Mouse (Mus musculus) E14TG2a.4 (cell line): Measurements from ENCODE around the gene Sh2b1.
"Not testable (repeated sequence)": the region's sequence is repeated elsewhere in the genome, so short reads cannot be mapped to it uniquely, and the experiment has no call there.

Experiments used
- H3K27me3 ChIP-seq: 2 replicates; pipeline ENCODE4 v1.6.1; 2014; ENCODE audit warnings: low read length, control low read depth; ENCODE audit not compliant: insufficient read depth
- H3K36me3 ChIP-seq: 2 replicates; pipeline ENCODE4 v1.6.1; 2014; ENCODE audit warnings: low read length, control low read depth; ENCODE audit not compliant: insufficient read depth
- H3K4me1 ChIP-seq: replicated peaks from 2 replicates; pipeline ENCODE4 v1.6.1; 2014; ENCODE audit warnings: low read depth, low read length, control low read depth
- H3K4me3 ChIP-seq: replicated peaks from 2 replicates; pipeline ENCODE4 v1.5.1; 2014; ENCODE audit warnings: mild to moderate bottlenecking, low read length
- H3K9me3 ChIP-seq: 2 replicates; pipeline ENCODE4 v1.6.1; 2014; ENCODE audit warnings: low read length, control low read depth
- CTCF ChIP-seq: conservative IDR thresholded peaks from 2 replicates; pipeline ENCODE4 v1.5.1; 2014; ENCODE audit warnings: low read length
- NANOG ChIP-seq: IDR thresholded peaks from 2 replicates; pipeline ENCODE4 v1.6.1; 2014; ENCODE audit warnings: borderline replicate concordance, low read length, mixed read lengths
- POU5F1 ChIP-seq: IDR thresholded peaks from 2 replicates; pipeline ENCODE4 v1.6.1; 2014; ENCODE audit warnings: low read length, borderline replicate concordance

Gene Sh2b1

DNA sequence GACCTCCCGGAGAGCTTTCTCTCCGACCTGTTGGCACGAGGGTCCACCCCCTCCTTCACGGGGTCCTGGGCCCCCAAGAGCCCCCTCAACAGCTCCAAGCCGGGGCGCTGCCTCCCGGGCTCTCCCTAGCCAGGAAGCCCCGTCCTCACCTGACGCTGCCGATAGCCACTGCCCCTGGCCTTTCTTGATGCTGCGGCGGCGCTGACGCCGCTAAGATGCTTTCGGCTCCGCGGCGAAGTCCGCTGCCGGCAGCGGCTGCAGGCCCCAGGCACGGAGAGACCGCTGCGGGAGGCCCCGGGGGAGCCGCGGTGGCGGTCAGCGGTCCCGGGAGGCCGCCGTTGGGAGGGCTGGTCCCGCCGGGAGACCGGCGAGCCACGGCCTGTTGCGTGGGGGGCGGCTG lies 27.5 kb upstream of the Sh2b1 start:
- H3K9me3 ChIP-seq: no peaks in the 10 kb centered on the region

GRCm38 (mm10) chr7:126502023-126502741 lies 27.0 kb upstream of the Sh2b1 start:
- H3K27me3 ChIP-seq: no peaks in the 10 kb centered on the region
- peaks cover 72% of the 10 kb centered on the region for H3K4me1 ChIP-seq
- H3K9me3 ChIP-seq: no peaks in the 10 kb centered on the region
- H3K4me3 ChIP-seq: peak overlapping the region; percentile 100
- TF ChIP-seq NANOG (no peak), CTCF (no peak), POU5F1 (no peak)
- peaks cover 41% of the 10 kb centered on the region for H3K36me3 ChIP-seq

More for the DNA sequence above, 27.5 kb upstream of the Sh2b1 start:
- peaks cover 36% of the 10 kb centered on the region for H3K36me3 ChIP-seq
- TF ChIP-seq POU5F1: no peak
- TF ChIP-seq CTCF: no peak
- TF ChIP-seq NANOG: no peak
- no peaks in the 10 kb centered on the region for H3K27me3 ChIP-seq
- peak overlapping the region; percentile 100 for H3K4me3 ChIP-seq
- H3K4me1 ChIP-seq: peaks cover 66% of the 10 kb centered on the region

GRCm38 (mm10) chr7:126501684-126502022 lies 26.4 kb upstream of the Sh2b1 start:
- H3K4me1 ChIP-seq: peaks cover 72% of the 10 kb centered on the region
- TF ChIP-seq CTCF (no peak), POU5F1 (no peak), NANOG (no peak)
- peaks cover 47% of the 10 kb centered on the region for H3K36me3 ChIP-seq
- H3K9me3 ChIP-seq: no peaks in the 10 kb centered on the region
- H3K27me3 ChIP-seq: no peaks in the 10 kb centered on the region
- H3K4me3 ChIP-seq: peak overlapping the region; percentile 100

DNA sequence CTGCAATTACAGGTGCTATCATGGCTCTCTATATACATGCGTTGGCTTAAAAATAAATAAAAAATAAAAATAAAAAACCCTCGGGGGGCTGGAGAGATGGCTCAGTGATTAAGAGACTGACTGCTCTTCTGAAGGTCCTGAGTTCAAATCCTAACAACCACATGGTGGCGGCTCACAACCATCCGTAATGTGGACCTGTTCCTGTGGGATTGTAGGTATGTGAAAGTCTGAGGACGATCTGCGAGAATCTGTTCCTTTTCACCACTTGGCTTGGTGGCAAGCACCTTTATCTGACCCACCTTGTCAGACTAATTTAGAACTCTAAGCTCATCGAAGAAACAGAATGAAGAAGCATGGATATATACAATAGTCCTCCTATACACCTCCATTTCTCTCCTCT lies 24.2 kb upstream of the Sh2b1 start:
- TF ChIP-seq POU5F1 (no peak), CTCF (no peak), NANOG (no peak)
- peaks cover 69% of the 10 kb centered on the region for H3K36me3 ChIP-seq
- no peaks in the 10 kb centered on the region for H3K27me3 ChIP-seq
- no peak overlapping the region for H3K4me3 ChIP-seq
- H3K9me3 ChIP-seq: no peaks in the 10 kb centered on the region
- peaks cover 64% of the 10 kb centered on the region for H3K4me1 ChIP-seq

DNA sequence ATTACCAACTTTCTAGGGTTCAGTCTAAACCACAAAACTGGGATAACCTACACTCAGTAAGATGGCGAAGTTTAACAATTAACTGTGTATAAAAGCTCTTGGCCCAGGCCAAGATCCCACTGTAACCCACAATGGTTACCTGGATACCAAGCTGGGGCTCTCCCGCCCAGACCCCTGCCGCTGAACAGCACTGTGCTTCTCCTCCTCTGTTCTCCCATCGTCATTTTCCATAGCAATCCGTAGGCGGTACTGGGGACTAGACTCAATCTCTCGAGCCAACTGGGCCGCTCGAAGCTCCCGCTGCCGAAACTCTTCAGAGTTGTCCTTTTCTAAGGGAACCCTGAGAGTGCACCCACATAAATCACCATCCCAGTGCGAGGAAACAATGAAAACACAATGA lies 22.7 kb upstream of the Sh2b1 start:
- Histone ChIP-seq H3K36me3 (peaks cover 83% of the 10 kb centered on the region), H3K9me3 (no peaks in the 10 kb centered on the region), H3K4me1 (peaks cover 72% of the 10 kb centered on the region), H3K4me3 (no peak overlapping the region), H3K27me3 (no peaks in the 10 kb centered on the region)
- TF ChIP-seq NANOG (no peak), POU5F1 (no peak), CTCF (no peak)

GRCm38 (mm10) chr7:126496475-126496874 lies 21.3 kb upstream of the Sh2b1 start:
- H3K4me1 ChIP-seq: peaks cover 85% of the 10 kb centered on the region
- no peak for TF ChIP-seq NANOG
- no peak for TF ChIP-seq POU5F1
- TF ChIP-seq CTCF: no peak
- H3K36me3 ChIP-seq: peaks cover 98% of the 10 kb centered on the region
- no peaks in the 10 kb centered on the region for H3K27me3 ChIP-seq
- no peak overlapping the region for H3K4me3 ChIP-seq
- no peaks in the 10 kb centered on the region for H3K9me3 ChIP-seq

GRCm38 (mm10) chr7:126494120-126494519 lies 18.9 kb upstream of the Sh2b1 start:
- Histone ChIP-seq H3K4me1 (peaks cover 65% of the 10 kb centered on the region), H3K27me3 (no peaks in the 10 kb centered on the region), H3K9me3 (no peaks in the 10 kb centered on the region), H3K36me3 (peaks cover 100% of the 10 kb centered on the region), H3K4me3 (no peak overlapping the region)
- TF ChIP-seq NANOG (no peak), CTCF (no peak), POU5F1 (no peak)

- peaks cover 57% of the 10 kb centered on the region for H3K4me1 ChIP-seq
- H3K36me3 ChIP-seq: peaks cover 89% of the 10 kb centered on the region
- no peaks in the 10 kb centered on the region for H3K9me3 ChIP-seq
- 0 out of 2 replicates have a peak overlapping the region, but pooled peaks have one; percentile 17 for H3K4me3 ChIP-seq
- H3K27me3 ChIP-seq: no peaks in the 10 kb centered on the region
- TF ChIP-seq NANOG (no peak), POU5F1 (no peak), CTCF (no peak)
Measured at GRCm38 (mm10) chr7:126491973-126492372, 16.7 kb upstream of the Sh2b1 start.

DNA sequence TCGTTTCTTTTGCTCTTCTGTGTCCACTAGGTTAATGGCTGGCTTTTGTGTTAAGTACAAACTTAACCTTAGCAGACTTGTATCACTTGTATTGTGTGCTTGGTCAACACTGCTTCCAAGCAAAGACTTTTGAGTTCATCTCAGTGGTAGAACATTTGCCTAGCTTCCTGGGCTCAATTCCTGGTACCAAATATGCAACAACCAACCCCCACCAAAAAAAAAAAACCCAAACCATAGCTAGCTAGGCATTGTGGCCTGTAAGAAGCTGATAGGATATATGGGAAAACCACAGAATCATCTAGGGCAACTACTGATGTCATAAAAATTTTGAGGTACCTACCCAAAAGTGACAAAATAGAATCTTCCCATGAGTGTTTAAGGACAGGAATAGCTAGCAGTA lies 15.8 kb upstream of the Sh2b1 start:
- TF ChIP-seq CTCF (no peak), NANOG (no peak), POU5F1 (no peak)
- no peak overlapping the region for H3K4me3 ChIP-seq
- H3K4me1 ChIP-seq: peaks cover 63% of the 10 kb centered on the region
- no peaks in the 10 kb centered on the region for H3K27me3 ChIP-seq
- H3K36me3 ChIP-seq: peaks cover 79% of the 10 kb centered on the region
- no peaks in the 10 kb centered on the region for H3K9me3 ChIP-seq

GRCm38 (mm10) chr7:126487617-126488385 lies 12.6 kb upstream of the Sh2b1 start:
- H3K9me3 ChIP-seq, H3K27me3 ChIP-seq: not testable (repeated sequence)
- Histone ChIP-seq H3K36me3 (peaks cover 47% of the 10 kb centered on the region), H3K4me1 (peaks cover 61% of the 10 kb centered on the region), H3K4me3 (peak overlapping the region; percentile 84)
